Mouse (Mus musculus) ovary, postnatal 14 days (tissue): ENCODE measurements around the gene Fuk.
"Not testable (repeated sequence)": the region's sequence is repeated elsewhere in the genome, so short reads cannot be mapped to it uniquely, and the experiment has no call there.

Experiments used
- DNase-seq: peaks from one replicate; pipeline ENCODE4 v3.0.0; 2022; ENCODE audit warnings: low spot score

Fuk gene

GRCm38 (mm10) chr8:110919341-110920031 lies 17.2 kb upstream of the Fuk start, which contains the start of gene St3gal2:
TSS of gene St3gal2 (plus strand) at chr8:110919922.
- peak; percentile 65 for DNase-seq

DNA sequence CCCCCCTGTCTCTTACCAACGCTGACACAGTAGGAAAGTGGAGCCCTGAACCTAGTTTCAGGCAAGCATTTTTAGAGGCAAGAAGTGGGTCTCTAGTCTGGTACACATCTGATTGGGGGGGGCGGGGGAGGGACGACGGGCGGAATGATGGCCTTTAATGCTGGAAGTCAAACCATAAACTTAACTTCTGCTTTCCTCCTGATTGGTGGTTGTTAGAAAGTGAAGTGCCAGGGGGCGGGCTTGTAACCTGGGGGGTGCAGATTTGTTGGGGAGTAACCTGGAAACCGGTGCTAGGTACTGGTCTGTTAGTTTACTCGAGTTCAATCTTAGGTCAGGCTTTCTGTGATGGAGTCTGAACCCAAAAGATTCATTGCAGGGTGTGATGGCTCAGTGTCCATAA lies 16.2 kb upstream of the Fuk start:
- no peak for DNase-seq

- DNase-seq, result no peak
Measured at GRCm38 (mm10) chr8:110918027-110918426, 15.7 kb upstream of the Fuk start.

DNA sequence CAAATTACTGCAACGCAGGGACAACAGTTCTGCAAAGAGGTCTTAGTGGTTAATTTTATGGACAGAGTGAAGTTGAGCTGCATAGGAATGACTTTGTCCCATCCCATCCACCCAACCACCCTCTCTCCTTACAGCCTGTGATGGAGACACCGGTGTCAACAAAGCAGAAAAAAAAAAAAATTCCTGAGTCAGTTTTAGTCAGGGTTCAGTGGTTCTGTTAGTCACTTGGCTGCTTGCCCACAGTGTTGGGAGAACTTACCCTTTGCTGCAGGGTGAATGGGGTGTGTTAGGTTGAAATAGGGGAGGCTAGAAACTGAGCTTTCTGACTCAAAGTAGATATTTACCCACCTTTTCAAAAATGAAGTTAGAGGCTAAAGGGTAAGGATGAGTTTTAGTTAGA lies 15.1 kb upstream of the Fuk start:
- DNase-seq, result no peak

DNA sequence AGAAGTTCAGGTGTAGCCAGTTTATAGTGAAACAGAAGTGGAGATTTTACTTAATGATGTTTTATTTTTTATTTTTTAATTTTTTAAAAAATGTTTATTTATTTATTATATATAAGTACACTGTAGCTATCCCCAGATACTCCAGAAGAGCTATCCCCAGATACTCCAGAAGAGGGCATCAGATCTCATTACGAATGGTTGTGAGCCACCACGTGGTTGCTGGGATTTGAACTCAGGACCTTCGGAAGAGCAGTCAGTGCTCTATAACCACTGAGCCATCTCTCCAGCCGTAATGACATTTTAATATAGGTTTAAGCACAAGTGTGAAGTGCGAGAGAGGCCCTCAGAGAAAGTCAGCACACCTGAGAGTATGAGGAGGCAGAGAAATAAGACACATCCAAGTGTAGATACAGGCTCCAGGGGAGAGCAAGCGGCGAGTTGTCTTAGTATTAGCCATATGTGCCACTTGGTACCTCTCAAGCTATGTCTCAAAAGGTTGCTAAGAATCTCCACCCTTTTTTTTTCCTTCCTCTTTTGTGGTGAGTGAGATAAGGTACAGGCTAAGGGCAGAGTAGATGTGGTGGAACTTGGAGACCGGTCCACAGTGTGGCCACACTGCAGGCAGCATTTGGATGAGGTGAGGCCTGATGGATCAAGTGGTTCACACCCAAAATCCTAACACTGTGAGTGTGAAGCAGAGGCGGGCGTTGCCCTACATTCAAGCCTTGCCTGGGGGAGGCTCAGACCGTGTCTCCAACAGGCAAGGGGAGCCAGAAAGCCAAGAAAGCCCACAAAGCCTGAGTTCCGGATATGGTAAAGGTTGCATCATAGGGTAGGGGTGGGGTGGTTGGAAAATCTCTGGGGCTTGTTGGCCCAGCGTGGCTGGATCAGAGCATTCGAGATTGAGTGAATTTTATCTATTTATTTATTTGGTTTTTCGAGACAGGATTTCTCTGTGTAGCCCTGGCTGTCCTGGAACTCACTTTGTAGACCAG lies 9.6 kb upstream of the Fuk start:
- DNase-seq, result no peak

DNA sequence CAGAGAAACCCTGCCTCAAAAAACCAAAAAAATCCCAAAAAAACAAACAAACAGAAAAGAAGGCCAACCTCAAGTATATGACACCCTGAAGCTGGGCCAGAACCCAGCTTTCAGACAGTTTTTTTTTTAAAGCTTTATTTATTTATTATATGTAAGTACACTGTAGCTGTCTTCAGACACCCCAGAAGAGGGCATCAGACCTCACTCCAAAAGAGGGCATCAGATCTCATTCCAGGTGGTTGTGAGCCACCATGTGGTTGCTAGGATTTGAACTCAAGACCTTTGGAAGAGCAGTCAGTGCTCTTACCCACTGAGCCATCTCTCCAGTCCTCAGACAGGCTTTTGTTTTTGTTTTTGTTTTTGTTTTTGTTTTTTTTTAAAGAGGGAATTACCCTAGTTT lies 7.6 kb upstream of the Fuk start:
- DNase-seq, result not testable (repeated sequence)

GRCm38 (mm10) chr8:110906682-110907081 lies 4.4 kb upstream of the Fuk start:
- no peak for DNase-seq

DNA sequence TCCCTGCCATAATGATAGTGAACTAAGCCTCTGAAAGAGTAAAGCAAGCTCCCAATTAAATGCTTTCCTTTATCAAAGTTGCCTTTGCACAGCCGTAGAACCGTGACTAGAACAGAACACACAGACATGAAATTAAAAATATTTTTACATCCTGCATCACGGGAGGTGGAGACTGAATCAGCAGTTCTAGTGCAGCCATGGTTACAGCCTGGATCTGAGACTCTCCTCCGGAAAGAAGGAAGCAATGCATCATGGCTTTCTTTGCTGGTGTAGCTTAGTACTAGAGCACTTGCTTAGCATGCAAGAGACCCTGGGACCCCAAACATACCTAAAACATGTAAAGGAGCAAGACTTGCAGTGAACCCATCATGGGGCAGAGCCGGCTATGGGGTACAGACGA lies 3.1 kb upstream of the Fuk start:
- no peak for DNase-seq

- no peak for DNase-seq
Measured at GRCm38 (mm10) chr8:110902579-110902965, 284 bp upstream of the Fuk start.

- no peak for DNase-seq
Measured at GRCm38 (mm10) chr8:110901056-110901455, 1.2 kb downstream of the Fuk start.

DNA sequence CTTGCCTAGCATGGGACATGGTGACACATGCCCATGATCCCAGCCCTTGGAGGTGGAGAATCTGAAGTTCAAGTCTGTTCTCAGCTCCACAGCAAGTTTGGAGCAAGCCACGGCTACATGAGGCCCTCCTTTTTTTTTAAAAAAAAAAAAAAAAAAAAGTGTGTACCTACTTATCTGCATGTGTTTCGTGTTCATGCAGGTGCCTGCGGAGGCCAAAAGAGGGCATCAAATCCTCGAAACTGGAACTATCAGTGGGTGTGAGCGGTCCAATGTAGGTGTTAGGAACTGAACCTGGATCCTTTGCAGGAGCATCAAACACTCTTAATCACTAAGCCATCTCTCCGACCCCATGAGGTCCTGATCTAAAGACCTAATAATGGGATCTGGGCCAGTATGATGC lies 4.8 kb downstream of the Fuk start:
- no peak for DNase-seq

DNA sequence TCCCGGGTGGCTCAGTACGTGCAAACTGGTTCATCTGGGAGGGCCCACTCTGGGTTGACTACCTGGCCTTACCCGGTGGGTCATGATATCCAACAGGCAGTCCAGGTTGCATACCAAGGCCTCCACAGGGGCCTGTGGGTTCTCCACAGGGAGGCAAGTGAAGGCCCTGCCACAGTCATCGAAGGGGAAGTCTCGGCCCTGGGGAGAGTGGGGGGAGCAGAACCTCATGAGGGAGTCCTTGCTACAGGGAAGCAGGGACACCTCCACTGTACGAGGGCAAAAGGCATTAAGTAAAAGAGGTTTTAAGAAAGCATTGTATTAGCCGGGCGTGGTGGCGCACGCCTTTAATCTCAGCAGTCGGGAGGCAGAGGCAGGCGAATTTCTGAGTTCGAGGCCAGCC lies 6.5 kb downstream of the Fuk start:
- DNase-seq, result no peak

DNA sequence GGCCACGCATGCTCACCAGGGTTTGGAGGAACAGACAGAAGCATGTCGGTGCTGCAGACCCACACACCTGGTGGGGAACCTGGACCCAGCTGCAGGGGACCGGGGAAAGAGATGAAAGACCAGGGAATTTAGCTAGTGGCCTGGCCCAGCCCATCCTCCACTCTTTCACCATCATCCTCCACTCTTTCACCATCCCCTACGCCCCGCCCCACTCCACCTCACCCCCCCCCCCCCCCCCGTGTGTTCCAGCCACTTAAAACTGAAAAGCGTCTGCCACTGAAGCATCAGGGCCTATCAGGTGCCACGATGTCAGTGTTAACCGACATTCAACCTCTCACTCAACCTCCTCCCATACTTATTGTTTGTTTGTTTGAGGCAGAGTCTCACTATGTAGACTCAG lies 7.0 kb downstream of the Fuk start:
- no peak for DNase-seq

- DNase-seq, result no peak
Measured at GRCm38 (mm10) chr8:110894851-110895250, 7.4 kb downstream of the Fuk start.

- no peak for DNase-seq
Measured at GRCm38 (mm10) chr8:110892913-110893312, 9.4 kb downstream of the Fuk start.

- DNase-seq, result no peak
Measured at GRCm38 (mm10) chr8:110892040-110892439, 10.2 kb downstream of the Fuk start.

- DNase-seq, result no peak
Measured at GRCm38 (mm10) chr8:110889904-110890470, 12.3 kb downstream of the Fuk start.

DNA sequence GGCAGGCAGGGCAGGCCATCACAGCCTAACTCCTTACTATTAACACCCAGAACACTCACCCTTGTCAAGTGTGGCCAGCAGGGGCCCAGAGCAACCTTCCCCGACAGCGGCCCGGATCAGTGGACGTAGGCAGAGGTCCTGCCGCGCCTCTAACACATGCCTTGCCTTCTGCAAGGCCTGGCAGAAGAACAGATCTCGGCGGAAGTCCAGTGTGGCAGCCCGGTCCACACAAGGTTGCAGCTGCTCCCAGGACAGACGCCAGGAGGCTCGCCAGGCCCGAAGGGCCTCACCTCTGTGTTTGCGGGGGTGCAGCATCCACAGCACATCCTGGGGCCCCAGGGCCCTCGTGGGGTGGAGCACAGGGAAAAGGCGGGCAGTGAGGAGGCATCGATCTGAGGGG lies 13.4 kb downstream of the Fuk start:
- no peak for DNase-seq

DNA sequence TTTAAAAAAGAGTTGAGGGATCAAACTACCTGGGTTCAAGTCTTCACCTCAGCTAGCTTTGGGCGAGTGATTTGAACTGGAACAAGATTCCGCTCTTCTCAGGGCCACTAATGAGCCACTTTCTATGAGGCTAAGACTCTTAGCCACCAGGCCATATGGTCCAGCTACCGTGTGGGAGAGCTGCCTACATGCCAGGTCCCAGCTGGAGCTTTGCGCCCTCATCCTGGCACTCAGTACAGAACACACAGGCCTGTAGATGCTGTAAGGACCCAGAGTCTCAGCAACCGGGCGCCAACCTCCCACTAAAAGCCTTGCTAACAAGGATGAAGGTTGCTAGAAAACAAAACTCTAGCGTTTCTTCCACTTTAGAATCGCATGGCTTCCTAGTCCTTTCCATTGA lies 13.8 kb downstream of the Fuk start:
- DNase-seq, result no peak

- no peak for DNase-seq
Measured at GRCm38 (mm10) chr8:110887551-110887950, 14.7 kb downstream of the Fuk start.

DNA sequence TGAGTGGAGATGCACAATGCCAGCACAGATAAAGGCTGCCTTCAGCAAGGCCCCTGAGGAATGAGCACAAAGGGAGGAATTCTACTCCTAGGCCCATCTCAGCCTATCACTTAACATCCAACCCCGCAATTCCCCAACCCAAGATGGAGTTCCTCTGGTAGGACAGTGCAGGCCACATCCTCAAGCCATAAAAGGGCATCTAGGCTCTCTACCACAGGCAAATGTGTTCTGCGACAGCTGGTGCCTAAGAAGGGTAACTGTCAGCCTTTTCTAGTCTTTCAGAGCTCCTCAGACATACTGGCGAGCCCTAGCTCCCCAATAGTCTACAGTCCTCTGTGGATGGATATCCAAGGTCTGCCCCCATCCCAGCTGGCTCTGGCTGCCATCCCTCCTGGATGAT lies 15.7 kb downstream of the Fuk start:
- DNase-seq, result no peak

DNA sequence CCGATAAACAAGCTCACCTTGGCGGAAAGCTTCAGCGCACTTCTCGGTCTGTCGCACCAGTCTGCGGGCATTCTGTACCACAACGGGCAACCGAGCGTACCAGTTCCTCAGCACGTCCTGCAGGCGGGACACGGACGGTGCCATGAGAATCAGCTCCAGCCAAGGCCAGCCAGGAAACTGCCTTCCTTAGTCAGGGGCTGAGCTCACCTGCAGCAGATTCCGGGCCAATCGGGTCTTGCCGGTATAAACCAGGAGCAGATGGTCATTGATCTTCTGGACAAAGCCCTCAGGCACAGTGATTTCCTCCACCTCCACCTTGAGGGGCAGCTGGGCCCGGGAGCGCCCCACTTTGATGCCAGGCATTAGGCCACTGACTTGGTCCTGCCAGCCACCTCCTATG lies 18.5 kb downstream of the Fuk start:
- DNase-seq, result no peak

- no peak for DNase-seq
Measured at GRCm38 (mm10) chr8:110881741-110882310, 20.5 kb downstream of the Fuk start.
